Mouse (Mus musculus): ENCODE data around the gene Fam166b.

Fam166b gene

GRCm38 (mm10) chr4:43407071-43407920 is 21.6 kb downstream of the Fam166b start:
- DNase-seq (ENCODE audit: inconsistent age in 2 of 2, low spot score in 1 of 2), result peak in 1 of 2 experiments; percentile 11

GRCm38 (mm10) chr4:43406162-43406971 is 22.6 kb downstream of the Fam166b start:
- DNase-seq (ENCODE audit: inconsistent age in 2 of 2, low spot score in 1 of 2), result peak; percentile 85 to 92

- DNase-seq (ENCODE audit: inconsistent age in 2 of 2, low spot score in 1 of 2), result peak in 1 of 2 experiments; percentile 7
These were observed 24.2 kb downstream of the Fam166b start for GRCm38 (mm10) chr4:43404697-43405096.

GRCm38 (mm10) chr4:43402212-43402611 is 26.7 kb downstream of the Fam166b start:
- peak; percentile 72 to 85 for DNase-seq (ENCODE audit: inconsistent age in 2 of 2, low spot score in 1 of 2)

GRCm38 (mm10) chr4:43401486-43401885 is 27.4 kb downstream of the Fam166b start:
- no peak for DNase-seq (ENCODE audit: inconsistent age in 2 of 2, low spot score in 1 of 2)

- DNase-seq (ENCODE audit: inconsistent age in 2 of 2, low spot score in 1 of 2), result peak in 1 of 2 experiments; percentile 14
These were observed 28.0 kb downstream of the Fam166b start for GRCm38 (mm10) chr4:43400976-43401375.

- DNase-seq (ENCODE audit: inconsistent age in 2 of 2, low spot score in 1 of 2), result peak in 1 of 2 experiments; percentile 71
These were observed 29.4 kb downstream of the Fam166b start for GRCm38 (mm10) chr4:43399391-43400131.

- DNase-seq (ENCODE audit: inconsistent age in 2 of 2, low spot score in 1 of 2), result peak; percentile 77 to 90
These were observed 30.1 kb downstream of the Fam166b start for GRCm38 (mm10) chr4:43398829-43399331.

GRCm38 (mm10) chr4:43398014-43398413 is 30.9 kb downstream of the Fam166b start:
- DNase-seq (ENCODE audit: inconsistent age in 2 of 2, low spot score in 1 of 2), result no peak

GRCm38 (mm10) chr4:43396381-43396780 is 32.6 kb downstream of the Fam166b start:
- DNase-seq (ENCODE audit: inconsistent age in 2 of 2, low spot score in 1 of 2), result no peak

GRCm38 (mm10) chr4:43395836-43396235 is 33.1 kb downstream of the Fam166b start:
- no peak for DNase-seq (ENCODE audit: inconsistent age in 2 of 2, low spot score in 1 of 2)

GRCm38 (mm10) chr4:43395147-43395546 is 33.8 kb downstream of the Fam166b start:
- DNase-seq (ENCODE audit: inconsistent age in 2 of 2, low spot score in 1 of 2), result no peak

- DNase-seq (ENCODE audit: inconsistent age in 2 of 2, low spot score in 1 of 2), result peak; percentile 89 to 94
These were observed 34.5 kb downstream of the Fam166b start for GRCm38 (mm10) chr4:43394345-43394891.

- DNase-seq (ENCODE audit: inconsistent age in 2 of 2, low spot score in 1 of 2), result no peak
These were observed 37.3 kb downstream of the Fam166b start for GRCm38 (mm10) chr4:43391521-43392050.

- no peak for DNase-seq (ENCODE audit: inconsistent age in 2 of 2, low spot score in 1 of 2)
These were observed 39.0 kb downstream of the Fam166b start for GRCm38 (mm10) chr4:43389845-43390440.

GRCm38 (mm10) chr4:43389390-43389789 is 39.5 kb downstream of the Fam166b start:
- DNase-seq (ENCODE audit: inconsistent age in 2 of 2, low spot score in 1 of 2), result no peak

GRCm38 (mm10) chr4:43386932-43387331 is 42.0 kb downstream of the Fam166b start:
- DNase-seq (ENCODE audit: inconsistent age in 2 of 2, low spot score in 1 of 2), result no peak

- DNase-seq (ENCODE audit: inconsistent age in 2 of 2, low spot score in 1 of 2), result peak in 1 of 2 experiments; percentile 25
These were observed 44.4 kb downstream of the Fam166b start for GRCm38 (mm10) chr4:43384541-43384940.

GRCm38 (mm10) chr4:43384083-43384460 is 44.9 kb downstream of the Fam166b start:
- DNase-seq (ENCODE audit: inconsistent age in 2 of 2, low spot score in 1 of 2), result peak; percentile 42 to 74
